Mouse (Mus musculus) intestine, embryonic 16.5 days (tissue): Measurements from ENCODE around the gene Fam186a. TPM values are rescaled to one million over a fixed set of nuclear protein-coding genes. Genes with fewer than 3 reads are reported as not detected.
"Not testable (repeated sequence)": the region's sequence is repeated elsewhere in the genome, so short reads cannot be mapped to it uniquely, and the experiment has no call there.

ENCODE experiments used
- ATAC-seq: fragments of 200-750 bp; cut with Nextera tagmentation; 2 replicates; pipeline ENCODE4 v1.8.0; 2017; ENCODE audit warnings: moderate TSS enrichment, moderate library complexity
- H3K27ac ChIP-seq: fragments of 300-500 bp; sonication (generic); 2 replicates; pipeline ENCODE4 v1.5.1; 2014; ENCODE audit warnings: mild to moderate bottlenecking, low read length
- H3K27me3 ChIP-seq: fragments of 300-500 bp; sonication (generic); replicated peaks from 2 replicates; pipeline ENCODE4 v1.6.1; 2014; ENCODE audit warnings: low read length, control low read depth, mixed read lengths; ENCODE audit not compliant: control insufficient read depth, insufficient read depth
- H3K36me3 ChIP-seq: fragments of 300-500 bp; sonication (generic); 2 replicates; pipeline ENCODE4 v1.6.1; 2014; ENCODE audit warnings: low read length, control low read depth; ENCODE audit not compliant: control insufficient read depth, insufficient read depth
- H3K4me1 ChIP-seq: fragments of 300-500 bp; sonication (generic); 2 replicates; pipeline ENCODE4 v1.6.1; 2014; ENCODE audit warnings: low read length, control low read depth, mixed read lengths; ENCODE audit not compliant: control insufficient read depth, insufficient read depth
- H3K4me2 ChIP-seq: fragments of 300-500 bp; sonication (generic); 2 replicates; pipeline ENCODE4 v1.6.1; 2014; ENCODE audit warnings: low read depth, low read length, control low read depth
- H3K4me3 ChIP-seq: fragments of 300-500 bp; sonication (generic); 2 replicates; pipeline ENCODE4 v1.5.1; 2014; ENCODE audit warnings: mild to moderate bottlenecking, low read length
- H3K9ac ChIP-seq: fragments of 300-500 bp; sonication (generic); 2 replicates; pipeline ENCODE4 v1.6.1; 2014; ENCODE audit warnings: low read depth, low read length
- H3K9me3 ChIP-seq: fragments of 300-500 bp; sonication (generic); 2 replicates; pipeline ENCODE4 v1.6.1; 2016; ENCODE audit warnings: low read length, control low read depth; ENCODE audit not compliant: control insufficient read depth
- WGBS: fragments of 180-500 bp; shearing (Covaris S2); extraction: QIAGEN DNeasy Blood & Tissue Kit; methylation state at CpG from one replicate; pipeline ENCODE4 v1.1.7; 2014; 5-methylcytosine and 5-hydroxymethylcytosine counted together
- polyA plus RNA-seq: library from polyadenylated mRNA; unstranded; fragments of >200 nt; fragmentation: Nextera tagmentation; extraction: Ambion mirVana; gene quantifications from 2 replicates; pipeline ENCODE4 v1.2.1, GENCODE M21; 2015

Fam186a gene
- polyA plus RNA-seq, 1 experiment from 2014 or later, result not detected

DNA sequence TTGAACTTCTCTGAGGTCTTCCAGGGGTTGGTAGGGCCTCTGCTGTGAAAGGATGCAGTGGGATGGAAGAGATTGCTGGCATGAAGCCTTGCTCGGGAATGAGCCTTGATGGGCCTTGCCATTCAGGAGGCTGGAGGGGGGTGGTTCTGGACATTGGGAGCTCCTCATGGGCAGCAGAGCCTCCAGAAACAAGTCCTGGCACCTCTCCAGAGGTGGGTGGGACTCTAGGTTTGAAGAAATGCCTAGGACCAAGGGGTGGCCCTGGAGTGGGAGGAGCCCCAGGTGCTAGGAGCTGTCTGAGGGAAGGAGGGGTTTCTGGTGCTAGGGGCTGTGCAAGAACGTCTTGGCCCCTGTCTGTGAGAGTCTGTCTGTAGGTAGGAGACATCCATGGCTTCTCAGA, 26.4 kb downstream of the Fam186a start:
- Histone ChIP-seq H3K36me3 (no peaks in the 10 kb centered on the region), H3K4me3 (no peak overlapping the region), H3K9me3 (no peaks in the 10 kb centered on the region), H3K4me1 (no peaks in the 10 kb centered on the region), H3K4me2 (no peak overlapping the region), H3K27ac (no peak overlapping the region), H3K9ac (no peak overlapping the region), H3K27me3 (no peaks in the 10 kb centered on the region)
- 54% methylated on average over 2 of the region's 2 CpGs for WGBS
- ATAC-seq, result no peak

DNA sequence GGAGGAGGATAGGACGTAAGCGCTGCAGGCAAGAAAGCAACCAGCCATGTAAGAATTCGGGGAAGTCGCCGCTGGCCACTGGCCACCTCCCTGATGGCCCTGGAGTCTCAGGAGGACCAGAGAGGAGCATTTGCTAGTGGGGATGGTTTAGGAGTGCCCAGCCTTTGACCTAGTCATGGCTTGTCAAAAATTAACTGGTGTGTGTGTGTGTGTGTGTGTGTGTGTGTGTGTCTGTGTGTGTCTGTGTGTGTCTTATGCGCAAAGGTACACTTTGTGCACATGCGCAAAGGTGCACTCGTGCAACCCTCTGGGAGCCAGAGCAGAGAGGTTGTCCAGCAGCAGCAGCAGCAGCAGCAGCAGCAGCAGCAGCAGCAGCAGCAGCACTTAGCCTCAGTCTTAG, 29.0 kb downstream of the Fam186a start:
- WGBS, result 84% methylated on average over 8 of the region's 8 CpGs
- ATAC-seq, result no peak
- Histone ChIP-seq H3K27ac (no peak overlapping the region), H3K4me2 (no peak overlapping the region), H3K36me3 (no peaks in the 10 kb centered on the region), H3K4me1 (no peaks in the 10 kb centered on the region), H3K9ac (no peak overlapping the region), H3K4me3 (no peak overlapping the region), H3K9me3 (no peaks in the 10 kb centered on the region), H3K27me3 (no peaks in the 10 kb centered on the region)

DNA sequence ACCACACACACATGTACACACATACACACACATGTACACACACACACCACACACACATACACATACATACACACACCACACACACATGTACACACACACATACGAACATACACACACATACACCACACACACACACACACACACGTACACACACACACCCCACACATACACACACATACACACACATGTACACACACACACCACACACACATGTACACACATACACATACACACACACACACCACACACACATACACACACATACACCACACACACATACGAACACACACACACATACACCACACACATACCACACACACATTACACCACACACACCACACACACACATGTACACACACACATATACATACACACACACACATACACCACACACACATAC, 30.2 kb downstream of the Fam186a start:
- H3K4me3 ChIP-seq, result no peak overlapping the region
- no peaks in the 10 kb centered on the region for H3K9me3 ChIP-seq
- no peaks in the 10 kb centered on the region for H3K4me1 ChIP-seq
- no peak overlapping the region for H3K4me2 ChIP-seq
- H3K9ac ChIP-seq, result no peak overlapping the region
- H3K36me3 ChIP-seq, result no peaks in the 10 kb centered on the region
- H3K27me3 ChIP-seq, result no peaks in the 10 kb centered on the region
- no peak for ATAC-seq
- no peak overlapping the region for H3K27ac ChIP-seq
- 94% methylated on average over 3 of the region's 3 CpGs for WGBS

DNA sequence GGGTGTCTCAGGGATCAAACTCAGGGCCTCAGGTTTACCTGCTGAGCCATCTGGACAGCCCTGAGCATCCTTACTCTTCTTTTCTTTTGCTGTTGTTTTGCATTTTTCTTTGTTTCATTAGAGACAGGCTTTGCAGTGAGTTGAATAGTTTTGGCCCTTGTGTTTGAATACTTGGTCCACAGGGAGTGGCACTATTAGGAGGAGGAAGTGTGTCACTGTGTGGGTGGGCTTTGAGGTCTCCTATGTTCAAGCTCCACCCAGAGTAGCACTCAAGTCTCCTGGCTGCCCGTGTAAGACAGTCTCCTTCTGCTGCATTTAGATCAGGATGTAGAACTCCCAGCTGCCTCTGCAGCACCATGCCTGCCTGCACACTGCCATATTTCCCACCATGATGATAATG, 32.4 kb downstream of the Fam186a start:
- Histone ChIP-seq H3K27ac (no peak overlapping the region), H3K27me3 (no peaks in the 10 kb centered on the region), H3K4me2 (no peak overlapping the region), H3K4me1 (no peaks in the 10 kb centered on the region), H3K36me3 (no peaks in the 10 kb centered on the region), H3K4me3 (no peak overlapping the region), H3K9ac (no peak overlapping the region), H3K9me3 (no peaks in the 10 kb centered on the region)
- 27% methylated on average over 1 of the region's 1 CpGs for WGBS
- ATAC-seq, result no peak

DNA sequence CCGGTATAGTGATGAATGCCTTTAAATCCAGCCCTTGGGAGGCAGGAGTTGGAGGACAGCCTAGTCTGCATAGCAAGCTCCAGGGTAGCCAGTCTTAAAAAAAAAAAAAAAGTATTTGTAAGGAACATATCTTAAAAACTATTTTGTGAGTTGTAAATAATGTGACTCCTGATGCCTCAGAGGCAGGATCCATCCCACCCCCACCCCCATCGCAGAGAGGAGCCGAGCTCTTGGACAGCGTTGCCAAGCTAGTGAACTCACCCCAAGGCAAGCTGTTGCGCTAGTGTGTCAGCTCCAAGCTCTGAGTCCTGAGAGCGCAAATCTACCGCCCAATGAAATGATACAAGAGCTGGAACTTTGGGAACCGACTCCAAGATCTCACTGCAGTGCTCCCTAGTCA, 35.6 kb downstream of the Fam186a start:
- Histone ChIP-seq H3K4me3 (no peak overlapping the region), H3K4me1 (no peaks in the 10 kb centered on the region), H3K9ac (no peak overlapping the region), H3K36me3 (no peaks in the 10 kb centered on the region), H3K9me3 (no peaks in the 10 kb centered on the region), H3K27ac (no peak overlapping the region), H3K4me2 (no peak overlapping the region), H3K27me3 (no peaks in the 10 kb centered on the region)
- WGBS, result 69% methylated on average over 8 of the region's 8 CpGs
- ATAC-seq, result no peak

DNA sequence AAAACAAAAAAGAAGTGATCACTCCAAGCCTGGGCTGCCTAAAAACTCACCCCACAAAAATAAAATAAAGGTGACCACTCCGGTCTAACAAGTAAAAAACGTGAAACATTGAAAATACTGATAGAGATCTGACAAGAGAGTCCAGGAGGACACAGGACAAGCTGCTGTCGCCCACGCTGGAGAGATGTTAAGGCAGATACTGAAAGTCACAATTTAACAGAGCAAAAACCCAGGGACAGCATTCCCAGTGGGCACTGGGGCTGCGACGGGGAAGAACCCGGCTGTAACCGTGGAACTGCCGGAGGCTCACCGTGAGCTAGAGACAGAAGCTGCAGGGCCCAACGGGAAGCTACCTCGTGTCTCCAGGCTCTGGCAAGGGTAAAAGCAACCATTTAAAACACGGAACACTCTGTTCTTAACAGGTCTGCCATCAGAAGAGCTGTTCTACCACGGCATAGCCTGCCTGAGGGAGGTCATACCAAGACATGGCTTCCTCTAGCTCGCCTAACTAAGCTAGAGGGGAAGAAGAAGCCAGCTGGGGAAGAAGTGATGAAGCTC, 47.2 kb downstream of the Fam186a start:
- no peaks in the 10 kb centered on the region for H3K9me3 ChIP-seq
- H3K4me2 ChIP-seq, result no peak overlapping the region
- 79% methylated on average over 15 of the region's 15 CpGs for WGBS
- no peaks in the 10 kb centered on the region for H3K27me3 ChIP-seq
- no peak for ATAC-seq
- H3K4me1 ChIP-seq, result peaks cover 5% of the 10 kb centered on the region; the same call in 1 of the 2 replicates
- H3K9ac ChIP-seq, result no peak overlapping the region
- no peaks in the 10 kb centered on the region for H3K36me3 ChIP-seq
- no peak overlapping the region for H3K27ac ChIP-seq
- H3K4me3 ChIP-seq, result no peak overlapping the region

DNA sequence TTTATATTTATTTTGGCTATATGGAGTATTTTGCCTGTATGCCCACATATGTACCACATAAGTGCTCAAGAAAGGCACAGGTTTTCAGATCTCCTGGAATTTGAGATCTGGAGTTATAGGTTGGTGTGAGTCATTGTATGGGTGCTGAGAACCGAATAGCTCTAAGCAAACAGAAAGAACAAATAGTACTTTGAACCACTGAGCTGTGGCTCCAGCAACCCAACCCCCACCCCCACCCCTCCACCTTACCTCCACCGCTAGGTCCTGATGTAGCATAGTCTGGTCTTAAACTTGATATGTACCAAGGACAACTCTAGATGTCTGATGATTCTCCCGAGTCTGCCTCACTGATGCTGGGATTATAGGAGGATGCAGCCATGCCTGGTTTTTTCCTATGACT, 49.6 kb downstream of the Fam186a start:
- H3K27me3 ChIP-seq, result no peaks in the 10 kb centered on the region
- H3K9ac ChIP-seq, result no peak overlapping the region
- H3K4me1 ChIP-seq, result peaks cover 6% of the 10 kb centered on the region; the same call in 1 of the 2 replicates
- no peaks in the 10 kb centered on the region for H3K9me3 ChIP-seq
- H3K36me3 ChIP-seq, result no peaks in the 10 kb centered on the region
- ATAC-seq, result peak; percentile 86
- 57% methylated on average over 3 of the region's 3 CpGs for WGBS
- no peak overlapping the region for H3K27ac ChIP-seq
- H3K4me3 ChIP-seq, result no peak overlapping the region
- H3K4me2 ChIP-seq, result no peak overlapping the region

DNA sequence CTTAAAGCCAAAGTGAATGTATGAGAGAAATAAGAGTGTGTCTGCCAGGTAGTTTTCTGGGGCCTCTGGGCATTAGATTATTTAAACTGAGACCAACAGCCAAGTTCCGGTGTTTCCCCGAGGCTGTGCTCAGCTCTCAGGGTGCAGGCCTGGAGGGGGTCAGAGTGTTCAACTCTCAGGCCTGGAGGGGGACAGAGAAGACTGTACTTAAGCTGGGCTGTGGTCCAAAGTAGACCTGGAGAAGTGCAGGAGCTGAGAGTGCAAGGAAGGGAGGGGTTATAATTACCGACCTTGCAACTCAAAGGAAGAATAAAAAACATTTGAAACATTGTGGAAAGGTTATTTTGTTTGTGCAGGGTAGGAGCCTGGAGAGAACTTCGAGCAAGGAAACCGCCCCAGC, 52.2 kb downstream of the Fam186a start:
- no peak overlapping the region for H3K9ac ChIP-seq
- WGBS, result 60% methylated on average over 5 of the region's 5 CpGs

DNA sequence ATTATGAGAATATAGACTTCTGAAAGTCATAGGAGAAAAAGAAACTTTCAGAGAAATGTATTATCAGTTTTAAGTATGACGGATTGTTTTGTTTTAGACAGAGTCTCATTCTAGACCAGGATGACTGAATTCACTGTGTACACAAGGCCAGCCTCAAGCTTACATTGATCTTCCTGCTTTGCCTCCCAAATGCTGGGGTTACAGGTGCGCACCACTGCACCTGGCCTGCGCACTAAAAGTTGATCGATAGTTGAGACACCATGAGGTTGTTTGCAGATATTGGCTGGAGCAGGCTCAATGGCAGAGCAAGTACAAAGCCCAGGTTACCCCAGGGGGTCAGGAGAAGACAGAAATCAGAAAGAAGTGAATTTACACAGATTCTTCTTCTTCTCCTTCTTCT, 55.1 kb downstream of the Fam186a start:
- no peaks in the 10 kb centered on the region for H3K36me3 ChIP-seq
- no peak for ATAC-seq
- no peak overlapping the region for H3K27ac ChIP-seq
- no peaks in the 10 kb centered on the region for H3K27me3 ChIP-seq
- no peak overlapping the region for H3K4me2 ChIP-seq
- no peak overlapping the region for H3K4me3 ChIP-seq
- WGBS, result 86% methylated on average over 4 of the region's 4 CpGs
- no peaks in the 10 kb centered on the region for H3K9me3 ChIP-seq
- no peak overlapping the region for H3K9ac ChIP-seq
- peaks cover 4% of the 10 kb centered on the region; the same call in 1 of the 2 replicates for H3K4me1 ChIP-seq

More for the DNA sequence above, 52.2 kb downstream of the Fam186a start:
- Histone ChIP-seq H3K4me2 (no peak overlapping the region), H3K36me3 (no peaks in the 10 kb centered on the region), H3K4me3 (no peak overlapping the region), H3K27ac (peak overlapping the region; percentile 5; the same call in 1 of the 2 replicates), H3K9me3 (no peaks in the 10 kb centered on the region), H3K4me1 (peaks cover 6% of the 10 kb centered on the region; the same call in 1 of the 2 replicates), H3K27me3 (no peaks in the 10 kb centered on the region)
- no peak for ATAC-seq

DNA sequence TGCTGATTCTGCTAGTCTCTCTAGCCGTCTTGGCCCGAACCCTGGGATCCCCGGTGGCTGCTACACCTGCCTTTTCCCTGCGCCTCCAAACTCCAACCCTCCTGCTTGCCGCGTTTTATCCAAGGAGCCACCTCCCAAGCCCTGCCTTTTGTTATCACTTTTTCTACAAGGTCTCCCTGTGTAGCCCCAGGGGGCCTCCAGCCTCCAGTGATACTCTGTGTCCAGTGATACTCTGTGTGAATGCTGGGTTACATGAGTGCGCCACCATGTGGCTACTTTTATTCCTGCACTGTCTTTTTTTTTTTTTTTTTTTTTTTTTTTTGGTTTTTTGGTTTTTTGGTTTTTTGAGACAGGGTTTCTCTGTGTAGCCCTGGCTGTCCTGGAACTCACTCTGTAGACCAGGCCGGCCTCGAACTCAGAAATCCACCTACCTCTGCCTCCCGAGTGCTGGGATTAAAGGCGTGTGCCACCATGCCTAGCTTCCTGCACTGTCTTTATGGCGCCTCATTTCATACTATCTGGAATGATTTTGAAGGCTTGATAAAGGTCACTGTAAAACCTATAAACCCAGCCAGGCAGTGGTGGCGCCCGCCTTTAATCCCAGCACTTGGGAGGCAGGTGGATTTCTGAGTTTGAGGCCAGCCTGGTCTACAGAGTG, 57.4 kb downstream of the Fam186a start:
- not testable (repeated sequence) for H3K4me3 ChIP-seq, H3K4me2 ChIP-seq, H3K9me3 ChIP-seq, H3K27ac ChIP-seq, H3K27me3 ChIP-seq, H3K9ac ChIP-seq, H3K4me1 ChIP-seq, H3K36me3 ChIP-seq
- peak; percentile 73 for ATAC-seq
- WGBS, result 39% methylated on average over 14 of the region's 14 CpGs
